In genomic region chr5:63812509-63812865, GRCm38 (mm10) we compare ENCODE assay signal across 7 mouse cellular contexts. TPM values are rescaled to one million over a fixed set of nuclear protein-coding genes. Genes with fewer than 3 reads are reported as not detected.
DNase-seq lines count a peak whose midpoint lies in the region; ATAC-seq and TF ChIP-seq lines count a peak whose summit lies in the region.

No protein-coding gene starts in this region.

- TF ChIP-seq POLR2A in olfactory bulb, adult 2 months (IDR thresholded peaks at IDR 0.05; ENCODE audit: insufficient read depth, low read depth, low read length): no peak

- no peaks in the 10 kb centered on the region for H3K9me3 ChIP-seq in lung, embryonic 14.5 days (ENCODE audit: low read depth, low read length)
- no peaks in the 10 kb centered on the region for H3K9me3 ChIP-seq in forebrain, embryonic 13.5 days (replicated peaks)
- H3K9me3 ChIP-seq in limb, embryonic 12.5 days: no peaks in the 10 kb centered on the region

- H3K9ac ChIP-seq in lung, embryonic 14.5 days: peak overlapping the region; percentile 53
- H3K9ac ChIP-seq in forebrain, embryonic 13.5 days: peak overlapping the region; percentile 69
- H3K9ac ChIP-seq in limb, embryonic 12.5 days (replicated peaks): peak overlapping the region; percentile 60

- under 1% methylated on average over 26 of the region's 26 CpGs for WGBS in lung, embryonic 14.5 days
- WGBS in forebrain, embryonic 13.5 days: 2% methylated on average over 26 of the region's 26 CpGs
- 2% methylated on average over 26 of the region's 26 CpGs for WGBS in limb, embryonic 12.5 days
- WGBS in olfactory bulb, adult 2 months: 3% methylated on average over 26 of the region's 26 CpGs

- no peak for TF ChIP-seq CTCF in lung, embryonic 14.5 days (IDR thresholded peaks at IDR 0.05; ENCODE audit: low read depth)
- TF ChIP-seq CTCF in olfactory bulb, adult 2 months (IDR thresholded peaks at IDR 0.05; ENCODE audit: insufficient read depth, low read depth, low read length): no peak

- peak overlapping the region; percentile 93 for H3K4me2 ChIP-seq in lung, embryonic 14.5 days
- peak overlapping the region; percentile 98 for H3K4me2 ChIP-seq in forebrain, embryonic 13.5 days
- H3K4me2 ChIP-seq in limb, embryonic 12.5 days: peak overlapping the region; percentile 95

- H3K36me3 ChIP-seq in lung, embryonic 14.5 days (ENCODE audit: insufficient read depth): no peaks in the 10 kb centered on the region
- H3K36me3 ChIP-seq in forebrain, embryonic 13.5 days (ENCODE audit: poor library complexity, severe bottlenecking): no peaks in the 10 kb centered on the region
- H3K36me3 ChIP-seq in limb, embryonic 12.5 days: no peaks in the 10 kb centered on the region

- no peak for DNase-seq in lung, embryonic 14.5 days
- no peak for DNase-seq in lung, postnatal 4 days
- DNase-seq in left cerebral cortex, adult 8-10 months (ENCODE audit: low spot score in 2 of 2): no peak
- no peak for DNase-seq in spleen, adult 12 weeks (ENCODE audit: low spot score)

- ATAC-seq in lung, embryonic 14.5 days (ENCODE audit: insufficient read depth): no peak
- ATAC-seq in forebrain, embryonic 13.5 days: no peak
- no peak for ATAC-seq in limb, embryonic 12.5 days (ENCODE audit: insufficient number of reproducible peaks, insufficient read depth, low FRiP score, low TSS enrichment, low read depth)

- H3K27ac ChIP-seq in lung, embryonic 14.5 days (ENCODE audit: low read depth): no peak overlapping the region
- H3K27ac ChIP-seq in forebrain, embryonic 13.5 days: no peak overlapping the region
- H3K27ac ChIP-seq in limb, embryonic 12.5 days: no peak overlapping the region
- no peak overlapping the region for H3K27ac ChIP-seq in olfactory bulb, adult 2 months (ENCODE audit: insufficient read depth, low read depth, low read length)

- peak overlapping the region; percentile 53 for H3K4me3 ChIP-seq in lung, embryonic 14.5 days (ENCODE audit: low read depth, low read length)
- H3K4me3 ChIP-seq in forebrain, embryonic 13.5 days: peak overlapping the region; percentile 53
- peak overlapping the region; percentile 55 for H3K4me3 ChIP-seq in limb, embryonic 12.5 days (replicated peaks)
- H3K4me3 ChIP-seq in olfactory bulb, adult 2 months (ENCODE audit: insufficient read depth, low read depth, low read length): peak overlapping the region; percentile 29

- peaks cover 7% of the 10 kb centered on the region; the same call in 1 of the 2 replicates for H3K27me3 ChIP-seq in lung, embryonic 14.5 days (ENCODE audit: insufficient read depth, low read length)
- H3K27me3 ChIP-seq in forebrain, embryonic 13.5 days: peaks cover 24% of the 10 kb centered on the region
- peaks cover 18% of the 10 kb centered on the region for H3K27me3 ChIP-seq in limb, embryonic 12.5 days

- H3K4me1 ChIP-seq in lung, embryonic 14.5 days (ENCODE audit: insufficient read depth): 0 out of 2 replicates have a peak, but pooled peaks cover 5% of the 10 kb centered on the region
- peaks cover 9% of the 10 kb centered on the region; the same call in 1 of the 2 replicates for H3K4me1 ChIP-seq in forebrain, embryonic 13.5 days
- H3K4me1 ChIP-seq in limb, embryonic 12.5 days (replicated peaks): peaks cover 10% of the 10 kb centered on the region; the same call in 1 of the 2 replicates
- H3K4me1 ChIP-seq in olfactory bulb, adult 2 months (ENCODE audit: control insufficient read depth, insufficient read depth, low read length): peaks cover 6% of the 10 kb centered on the region

RNA-seq across cellular contexts. Expression of gene 0610040J01Rik, which starts 0.3 kb away (rescaled TPM):
- 15.9 and 16.7 TPM in 2 replicates for polyA plus RNA-seq in lung, embryonic 14.5 days (2014; fragmentation: Nextera tagmentation; extraction: Ambion mirVana)
- 2.7 and 2.8 TPM in 2 replicates for polyA plus RNA-seq in forebrain, embryonic 13.5 days (2015; fragmentation: Nextera tagmentation; extraction: Ambion mirVana)
- 3.9 and 5.3 TPM in 2 replicates for polyA plus RNA-seq in limb, embryonic 12.5 days (2016; fragmentation: Nextera tagmentation; extraction: Ambion mirVana)
- not detected in 2 replicates for polyA plus RNA-seq in olfactory bulb, adult 2 months (2012; ENCODE audit: insufficient read depth, insufficient read length, low replicate concordance, missing spikeins)
- 1 to 10 TPM; 4.3 to 6.0 (median 4.9) TPM for total RNA-seq in left cerebral cortex, adult 8-10 months (2022)
